In genomic region chr11:98584629-98585177, GRCm38 (mm10) we compare ENCODE assay signal across 17 mouse cellular contexts. TPM values are rescaled to one million over a fixed set of nuclear protein-coding genes. Genes with fewer than 3 reads are reported as not detected.
DNase-seq lines count a peak whose midpoint lies in the region; ATAC-seq and TF ChIP-seq lines count a peak whose summit lies in the region.
"Had no signal": no experiment of that assay in that cellular context is flagged by ENCODE, and none has a peak within 500 bp of the region (broad histone marks: within the 10 kb centered on the region; RNA-seq: fewer than 3 reads in every experiment).

No protein-coding gene starts in this region.

- no peak for DNase-seq in heart, adult 2 months
- DNase-seq in liver, postnatal 0 days = no peak
- no peak for DNase-seq in embryo, embryonic 10.5 days (ENCODE audit: low spot score)
- DNase-seq in ovary, adult 18-20 months (ENCODE audit: low spot score) = no peak
- DNase-seq: cerebellum, adult 8-10 months; forebrain, postnatal 0 days; kidney, postnatal 10 days; right cerebral cortex, postnatal 4 days had no signal

- no peak for TF ChIP-seq EP300 in heart, adult 2 months (IDR thresholded peaks at IDR 0.05; ENCODE audit: insufficient read depth, low read depth, low read length)
- no peak for TF ChIP-seq EP300 in liver, postnatal 0 days (IDR thresholded peaks at IDR 0.05; ENCODE audit: low read depth)

- H3K36me3 ChIP-seq in heart, embryonic 13.5 days = peaks cover 41% of the 10 kb centered on the region
- no peaks in the 10 kb centered on the region for H3K36me3 ChIP-seq in heart, adult 2 months (ENCODE audit: control insufficient read depth, insufficient read depth, low read length)
- H3K36me3 ChIP-seq in neural tube, embryonic 13.5 days = peaks cover 38% of the 10 kb centered on the region
- peaks cover 28% of the 10 kb centered on the region for H3K36me3 ChIP-seq in neural tube, embryonic 15.5 days
- H3K36me3 ChIP-seq in intestine, postnatal 0 days (ENCODE audit: control insufficient read depth, insufficient read depth) = peaks cover 23% of the 10 kb centered on the region
- H3K36me3 ChIP-seq in liver, postnatal 0 days (replicated peaks; ENCODE audit: insufficient read depth, low read length) = peaks cover 5% of the 10 kb centered on the region

- peak overlapping the region; percentile 73 for H3K4me3 ChIP-seq in heart, embryonic 13.5 days
- no peak overlapping the region for H3K4me3 ChIP-seq in heart, adult 2 months
- H3K4me3 ChIP-seq in neural tube, embryonic 13.5 days = no peak overlapping the region
- H3K4me3 ChIP-seq in neural tube, embryonic 15.5 days (replicated peaks) = no peak overlapping the region
- H3K4me3 ChIP-seq in intestine, postnatal 0 days (ENCODE audit: low read depth, low read length) = no peak overlapping the region
- peak overlapping the region; percentile 94; the same call in 1 of the 2 replicates for H3K4me3 ChIP-seq in liver, postnatal 0 days (ENCODE audit: low read depth, low read length)

- peaks cover 92% of the 10 kb centered on the region for H3K4me1 ChIP-seq in heart, embryonic 13.5 days
- peaks cover 11% of the 10 kb centered on the region for H3K4me1 ChIP-seq in heart, adult 2 months (ENCODE audit: control insufficient read depth, insufficient read depth, low read length)
- H3K4me1 ChIP-seq in neural tube, embryonic 13.5 days (replicated peaks) = peaks cover 37% of the 10 kb centered on the region
- peaks cover 42% of the 10 kb centered on the region for H3K4me1 ChIP-seq in neural tube, embryonic 15.5 days
- H3K4me1 ChIP-seq in intestine, postnatal 0 days (replicated peaks; ENCODE audit: control insufficient read depth, insufficient read depth, low read length) = peaks cover 6% of the 10 kb centered on the region; the same call in 1 of the 2 replicates
- peaks cover 67% of the 10 kb centered on the region for H3K4me1 ChIP-seq in liver, postnatal 0 days (ENCODE audit: insufficient read depth)

- H3K79me2 ChIP-seq in heart, adult 2 months (replicated peaks; ENCODE audit: control insufficient read depth, insufficient read depth, low read length) = no peaks in the 10 kb centered on the region

- H3K9me3 ChIP-seq in heart, embryonic 13.5 days = no peaks in the 10 kb centered on the region
- no peaks in the 10 kb centered on the region for H3K9me3 ChIP-seq in neural tube, embryonic 13.5 days
- no peaks in the 10 kb centered on the region for H3K9me3 ChIP-seq in neural tube, embryonic 15.5 days (replicated peaks)
- no peaks in the 10 kb centered on the region for H3K9me3 ChIP-seq in intestine, postnatal 0 days (ENCODE audit: control insufficient read depth)
- H3K9me3 ChIP-seq in liver, postnatal 0 days (ENCODE audit: low read length) = no peaks in the 10 kb centered on the region
- H3K9me3 ChIP-seq: lung, embryonic 15.5 days; midbrain, embryonic 13.5 days had no signal

- WGBS in heart, embryonic 13.5 days = 84% methylated on average over 6 of the region's 6 CpGs
- WGBS in heart, adult 2 months = 87% methylated on average over 6 of the region's 6 CpGs
- WGBS in neural tube, embryonic 13.5 days = 90% methylated on average over 6 of the region's 6 CpGs
- 95% methylated on average over 6 of the region's 6 CpGs for WGBS in neural tube, embryonic 15.5 days
- 76% methylated on average over 6 of the region's 6 CpGs for WGBS in intestine, postnatal 0 days
- WGBS in liver, postnatal 0 days (ENCODE audit: insufficient replicate concordance) = 84% methylated on average over 6 of the region's 6 CpGs

- no peak for ATAC-seq in heart, embryonic 13.5 days (ENCODE audit: extremely low read depth, insufficient number of reproducible peaks, low FRiP score, low TSS enrichment)
- ATAC-seq in neural tube, embryonic 13.5 days (ENCODE audit: low read depth) = no peak
- ATAC-seq in neural tube, embryonic 15.5 days (ENCODE audit: low FRiP score) = no peak
- ATAC-seq in intestine, postnatal 0 days = no peak
- no peak for ATAC-seq in liver, postnatal 0 days
- ATAC-seq: forebrain, postnatal 0 days; midbrain, embryonic 13.5 days had no signal

- H3K4me2 ChIP-seq in heart, embryonic 13.5 days = peak overlapping the region; percentile 94
- H3K4me2 ChIP-seq in neural tube, embryonic 13.5 days = 0 out of 2 replicates have a peak overlapping the region, but pooled peaks have one; percentile 91
- no peak overlapping the region for H3K4me2 ChIP-seq in neural tube, embryonic 15.5 days
- peak overlapping the region; percentile 84 for H3K4me2 ChIP-seq in intestine, postnatal 0 days (replicated peaks; ENCODE audit: low read depth)
- H3K4me2 ChIP-seq in liver, postnatal 0 days (ENCODE audit: low read depth, low read length) = peak overlapping the region; percentile 88

- H3K9ac ChIP-seq in heart, embryonic 13.5 days = peak overlapping the region; percentile 96
- no peak overlapping the region for H3K9ac ChIP-seq in heart, adult 2 months (ENCODE audit: low read depth, low read length)
- no peak overlapping the region for H3K9ac ChIP-seq in neural tube, embryonic 13.5 days
- no peak overlapping the region for H3K9ac ChIP-seq in neural tube, embryonic 15.5 days (replicated peaks)
- H3K9ac ChIP-seq in intestine, postnatal 0 days (ENCODE audit: low read depth, low read length) = peak overlapping the region; percentile 2
- peak overlapping the region; percentile 88; the same call in 1 of the 2 replicates for H3K9ac ChIP-seq in liver, postnatal 0 days (replicated peaks)
- H3K9ac ChIP-seq: forebrain, postnatal 0 days; lung, embryonic 15.5 days had no signal

- H3K27me3 ChIP-seq in heart, embryonic 13.5 days (replicated peaks) = no peaks in the 10 kb centered on the region
- H3K27me3 ChIP-seq in heart, adult 2 months (ENCODE audit: control insufficient read depth, insufficient read depth, low read length) = no peaks in the 10 kb centered on the region
- no peaks in the 10 kb centered on the region for H3K27me3 ChIP-seq in neural tube, embryonic 13.5 days
- H3K27me3 ChIP-seq in neural tube, embryonic 15.5 days (replicated peaks) = no peaks in the 10 kb centered on the region
- H3K27me3 ChIP-seq in intestine, postnatal 0 days (replicated peaks; ENCODE audit: control insufficient read depth, insufficient read depth, low read length) = no peaks in the 10 kb centered on the region
- H3K27me3 ChIP-seq in liver, postnatal 0 days (ENCODE audit: insufficient read depth, low read length) = no peaks in the 10 kb centered on the region
- H3K27me3 ChIP-seq: lung, embryonic 15.5 days; midbrain, embryonic 13.5 days had no signal

- intact Hi-C loops in heart, adult 2 months (cut with DNase I) = no loop called here

- no peak overlapping the region for H3K27ac ChIP-seq in heart, embryonic 13.5 days (replicated peaks)
- no peak overlapping the region for H3K27ac ChIP-seq in heart, adult 2 months
- no peak overlapping the region for H3K27ac ChIP-seq in neural tube, embryonic 13.5 days (replicated peaks)
- no peak overlapping the region for H3K27ac ChIP-seq in neural tube, embryonic 15.5 days (replicated peaks)
- peak overlapping the region; percentile 57 for H3K27ac ChIP-seq in intestine, postnatal 0 days (ENCODE audit: low read depth, low read length)
- peak overlapping the region; percentile 97 for H3K27ac ChIP-seq in liver, postnatal 0 days (ENCODE audit: low read depth)
- H3K27ac ChIP-seq: lung, embryonic 15.5 days; midbrain, embryonic 13.5 days had no signal

- TF ChIP-seq POLR2A in heart, adult 2 months (IDR thresholded peaks at IDR 0.05; ENCODE audit: insufficient read depth, low read depth, low read length) = no peak

- TF ChIP-seq CTCF in heart, adult 2 months (IDR thresholded peaks at IDR 0.05) = no peak
- TF ChIP-seq CTCF in intestine, postnatal 0 days (IDR thresholded peaks at IDR 0.05; ENCODE audit: low read depth) = no peak
- no peak for TF ChIP-seq CTCF in liver, postnatal 0 days (IDR thresholded peaks at IDR 0.05; ENCODE audit: low read depth)

RNA-seq across cellular contexts. Expression of gene Ormdl3, which starts 2.5 kb away (rescaled TPM):
- 63.4 and 76.8 TPM in 2 replicates for polyA plus RNA-seq in heart, embryonic 13.5 days (2015; fragmentation: Nextera tagmentation; extraction: Ambion mirVana)
- total RNA-seq in heart, adult 2 months (2021) = 10 to 100 TPM; 40.2 to 40.9 TPM
- 61.2 and 63.8 TPM in 2 replicates for polyA plus RNA-seq in heart, adult 2 months (2012; rRNA removed)
- 78.0 and 81.0 TPM in 2 replicates for polyA plus RNA-seq in neural tube, embryonic 13.5 days (2015; fragmentation: Nextera tagmentation; extraction: Ambion mirVana)
- 92.9 and 99.8 TPM in 2 replicates for polyA plus RNA-seq in neural tube, embryonic 15.5 days (2015; fragmentation: Nextera tagmentation; extraction: Ambion mirVana)
- polyA plus RNA-seq in intestine, postnatal 0 days (2015; fragmentation: Nextera tagmentation; extraction: Ambion mirVana) = 139 and 150 TPM in 2 replicates
- polyA plus RNA-seq in liver, postnatal 0 days (2015; fragmentation: Nextera tagmentation; extraction: Ambion mirVana) = 39.3 and 42.0 TPM in 2 replicates

RNA-seq across cellular contexts. Expression of gene Lrrc3c, which starts 13.4 kb away (rescaled TPM):
- not detected in 2 replicates for polyA plus RNA-seq in heart, embryonic 13.5 days (2015; fragmentation: Nextera tagmentation; extraction: Ambion mirVana)
- total RNA-seq in heart, adult 2 months (2021) = not detected
- not detected in 2 replicates for polyA plus RNA-seq in heart, adult 2 months (2012; rRNA removed)
- polyA plus RNA-seq in neural tube, embryonic 13.5 days (2015; fragmentation: Nextera tagmentation; extraction: Ambion mirVana) = not detected in 2 replicates
- not detected in 2 replicates for polyA plus RNA-seq in neural tube, embryonic 15.5 days (2015; fragmentation: Nextera tagmentation; extraction: Ambion mirVana)
- not detected in 2 replicates for polyA plus RNA-seq in intestine, postnatal 0 days (2015; fragmentation: Nextera tagmentation; extraction: Ambion mirVana)
- polyA plus RNA-seq in liver, postnatal 0 days (2015; fragmentation: Nextera tagmentation; extraction: Ambion mirVana) = not detected in 2 replicates
- total RNA-seq: forebrain, postnatal 0 days; gastrocnemius, postnatal 4 days; layer of hippocampus, postnatal 25 days had no signal
- polyA plus RNA-seq: embryonic facial prominence, embryonic 11.5 days; forebrain, postnatal 0 days; lung, embryonic 15.5 days; midbrain, embryonic 13.5 days had no signal

RNA-seq across cellular contexts. Expression of gene Zpbp2, which starts 33.8 kb away (rescaled TPM):
- polyA plus RNA-seq in heart, embryonic 13.5 days (2015; fragmentation: Nextera tagmentation; extraction: Ambion mirVana) = 0.15 and 0.34 TPM in 2 replicates
- not detected for total RNA-seq in heart, adult 2 months (2021)
- 0.23 TPM in 1 of 2 replicates, not detected in the other for polyA plus RNA-seq in heart, adult 2 months (2012; rRNA removed)
- 0.23 TPM in 1 of 2 replicates, not detected in the other for polyA plus RNA-seq in neural tube, embryonic 13.5 days (2015; fragmentation: Nextera tagmentation; extraction: Ambion mirVana)
- polyA plus RNA-seq in neural tube, embryonic 15.5 days (2015; fragmentation: Nextera tagmentation; extraction: Ambion mirVana) = 0.45 TPM in 1 of 2 replicates, not detected in the other
- polyA plus RNA-seq in intestine, postnatal 0 days (2015; fragmentation: Nextera tagmentation; extraction: Ambion mirVana) = 3.2 and 4.0 TPM in 2 replicates
- polyA plus RNA-seq in liver, postnatal 0 days (2015; fragmentation: Nextera tagmentation; extraction: Ambion mirVana) = 0.65 and 1.1 TPM in 2 replicates
- total RNA-seq: forebrain, postnatal 0 days; gastrocnemius, postnatal 4 days; layer of hippocampus, postnatal 25 days had no signal
- polyA plus RNA-seq: forebrain, postnatal 0 days had no signal

RNA-seq across cellular contexts. Expression of gene Ikzf3, which starts 38.9 kb away (rescaled TPM):
- 0.13 TPM in 1 of 2 replicates, not detected in the other for polyA plus RNA-seq in heart, embryonic 13.5 days (2015; fragmentation: Nextera tagmentation; extraction: Ambion mirVana)
- 1 to 10 TPM in 1 of 2 experiments, under 1 TPM in 1; 0.94 to 1.5 TPM for total RNA-seq in heart, adult 2 months (2021)
- 0.61 and 1.5 TPM in 2 replicates for polyA plus RNA-seq in heart, adult 2 months (2012; rRNA removed)
- polyA plus RNA-seq in neural tube, embryonic 13.5 days (2015; fragmentation: Nextera tagmentation; extraction: Ambion mirVana) = 0.31 TPM in 1 of 2 replicates, not detected in the other
- 0.18 and 1.3 TPM in 2 replicates for polyA plus RNA-seq in neural tube, embryonic 15.5 days (2015; fragmentation: Nextera tagmentation; extraction: Ambion mirVana)
- 0.20 and 0.24 TPM in 2 replicates for polyA plus RNA-seq in intestine, postnatal 0 days (2015; fragmentation: Nextera tagmentation; extraction: Ambion mirVana)
- 1.2 and 1.3 TPM in 2 replicates for polyA plus RNA-seq in liver, postnatal 0 days (2015; fragmentation: Nextera tagmentation; extraction: Ambion mirVana)

RNA-seq across cellular contexts. Expression of gene Gm12355, which starts 40.8 kb away (rescaled TPM):
- polyA plus RNA-seq in heart, embryonic 13.5 days (2015; fragmentation: Nextera tagmentation; extraction: Ambion mirVana) = 0.28 and 0.55 TPM in 2 replicates
- 10 to 100 TPM in 1 of 2 experiments, 1 to 10 TPM in 1; 7.9 to 10.8 TPM for total RNA-seq in heart, adult 2 months (2021)
- not detected in 2 replicates for polyA plus RNA-seq in heart, adult 2 months (2012; rRNA removed)
- polyA plus RNA-seq in neural tube, embryonic 13.5 days (2015; fragmentation: Nextera tagmentation; extraction: Ambion mirVana) = 0.89 and 1.1 TPM in 2 replicates
- 0.42 and 0.79 TPM in 2 replicates for polyA plus RNA-seq in neural tube, embryonic 15.5 days (2015; fragmentation: Nextera tagmentation; extraction: Ambion mirVana)
- 0.56 and 0.58 TPM in 2 replicates for polyA plus RNA-seq in intestine, postnatal 0 days (2015; fragmentation: Nextera tagmentation; extraction: Ambion mirVana)
- polyA plus RNA-seq in liver, postnatal 0 days (2015; fragmentation: Nextera tagmentation; extraction: Ambion mirVana) = 0.33 and 0.39 TPM in 2 replicates

Comparison
In these comparisons a context has a peak if more than half of its experiments do, and no peak if none do; other contexts are left out.
1. H3K4me3 ChIP-seq: peak in heart, embryonic 13.5 days (single experiment) and liver, postnatal 0 days (single experiment); none in heart, adult 2 months (single experiment), neural tube, embryonic 13.5 days (single experiment), neural tube, embryonic 15.5 days (single experiment) and intestine, postnatal 0 days (single experiment).
2. H3K9ac ChIP-seq: peak in heart, embryonic 13.5 days (single experiment), intestine, postnatal 0 days (single experiment) and liver, postnatal 0 days (single experiment); none in heart, adult 2 months (single experiment), neural tube, embryonic 13.5 days (single experiment) and neural tube, embryonic 15.5 days (single experiment).
3. H3K27ac ChIP-seq: peak in intestine, postnatal 0 days (single experiment) and liver, postnatal 0 days (single experiment); none in heart, embryonic 13.5 days (single experiment), heart, adult 2 months (single experiment), neural tube, embryonic 13.5 days (single experiment) and neural tube, embryonic 15.5 days (single experiment).